Mouse (Mus musculus): ENCODE measurements around the gene Hoxa7. TPM values are rescaled to one million over a fixed set of nuclear protein-coding genes. Genes with fewer than 3 reads are reported as not detected.
A peak's percentile ranks its signal among the peaks of the same experiment; 100 is the strongest.

Gene Hoxa7
- polyA plus RNA-seq, 1 experiment from 2014 or later: not detected

- no peak for ATAC-seq (replicated peaks)
- 2% methylated on average over 16 of the region's 16 CpGs for WGBS
- H3K9me3 ChIP-seq: no peaks in the 10 kb centered on the region
- no peak overlapping the region for H3K9ac ChIP-seq (replicated peaks)
- no peak overlapping the region for H3K4me2 ChIP-seq (replicated peaks)
- no peak overlapping the region for H3K27ac ChIP-seq (replicated peaks)
- H3K36me3 ChIP-seq: no peaks in the 10 kb centered on the region
- H3K4me3 ChIP-seq: no peak overlapping the region
- H3K27me3 ChIP-seq: peaks cover 96% of the 10 kb centered on the region
- H3K4me1 ChIP-seq: peaks cover 6% of the 10 kb centered on the region; the same call in 1 of the 2 replicates
These were observed 52.0 kb downstream of the Hoxa7 start for GRCm38 (mm10) chr6:52169499-52170165.

GRCm38 (mm10) chr6:52168191-52169055 is 53.2 kb downstream of the Hoxa7 start:
- Histone ChIP-seq H3K4me3 (no peak overlapping the region), H3K4me2 (replicated peaks) (no peak overlapping the region), H3K4me1 (peaks cover 6% of the 10 kb centered on the region; the same call in 1 of the 2 replicates), H3K9ac (replicated peaks) (no peak overlapping the region), H3K27ac (replicated peaks) (no peak overlapping the region), H3K9me3 (no peaks in the 10 kb centered on the region), H3K36me3 (no peaks in the 10 kb centered on the region), H3K27me3 (peaks cover 96% of the 10 kb centered on the region)
- ATAC-seq (replicated peaks): no peak
- 1% methylated on average over 42 of the region's 42 CpGs for WGBS

GRCm38 (mm10) chr6:52167736-52168161 is 53.9 kb downstream of the Hoxa7 start:
- H3K27ac ChIP-seq (replicated peaks): no peak overlapping the region
- no peak for ATAC-seq (replicated peaks)
- WGBS: 2% methylated on average over 14 of the region's 14 CpGs
- H3K4me3 ChIP-seq: no peak overlapping the region
- no peak overlapping the region for H3K4me2 ChIP-seq (replicated peaks)
- peaks cover 5% of the 10 kb centered on the region; the same call in 1 of the 2 replicates for H3K4me1 ChIP-seq
- H3K27me3 ChIP-seq: peaks cover 96% of the 10 kb centered on the region
- no peak overlapping the region for H3K9ac ChIP-seq (replicated peaks)
- no peaks in the 10 kb centered on the region for H3K9me3 ChIP-seq
- no peaks in the 10 kb centered on the region for H3K36me3 ChIP-seq

- no peak overlapping the region for H3K9ac ChIP-seq (replicated peaks)
- WGBS: 11% methylated on average over 1 of the region's 1 CpGs
These were observed 54.5 kb downstream of the Hoxa7 start for GRCm38 (mm10) chr6:52167176-52167575.

GRCm38 (mm10) chr6:52166431-52167077 is 55.1 kb downstream of the Hoxa7 start:
- ATAC-seq (replicated peaks): no peak
- peaks cover 95% of the 10 kb centered on the region for H3K27me3 ChIP-seq
- no peak overlapping the region for H3K4me2 ChIP-seq (replicated peaks)
- 2% methylated on average over 4 of the region's 4 CpGs for WGBS
- no peaks in the 10 kb centered on the region for H3K36me3 ChIP-seq
- H3K27ac ChIP-seq (replicated peaks): no peak overlapping the region
- H3K9me3 ChIP-seq: no peaks in the 10 kb centered on the region
- H3K9ac ChIP-seq (replicated peaks): no peak overlapping the region
- H3K4me3 ChIP-seq: no peak overlapping the region
- no peaks in the 10 kb centered on the region for H3K4me1 ChIP-seq

More at GRCm38 (mm10) chr6:52167176-52167575, 54.5 kb downstream of the Hoxa7 start:
- Histone ChIP-seq H3K4me3 (no peak overlapping the region), H3K4me2 (replicated peaks) (no peak overlapping the region), H3K4me1 (no peaks in the 10 kb centered on the region), H3K9me3 (no peaks in the 10 kb centered on the region), H3K27ac (replicated peaks) (no peak overlapping the region), H3K36me3 (no peaks in the 10 kb centered on the region), H3K27me3 (peaks cover 95% of the 10 kb centered on the region)
- no peak for ATAC-seq (replicated peaks)

GRCm38 (mm10) chr6:52165441-52166370 is 55.9 kb downstream of the Hoxa7 start:
- H3K9me3 ChIP-seq: no peaks in the 10 kb centered on the region
- H3K4me3 ChIP-seq: no peak overlapping the region
- whole genome bisulfite sequencing: 1% methylated on average over 28 of the region's 28 CpGs
- peaks cover 93% of the 10 kb centered on the region for H3K27me3 ChIP-seq
- no peak overlapping the region for H3K4me2 ChIP-seq (replicated peaks)
- ATAC-seq (replicated peaks): no peak
- no peak overlapping the region for H3K27ac ChIP-seq (replicated peaks)
- no peaks in the 10 kb centered on the region for H3K4me1 ChIP-seq
- no peak overlapping the region for H3K9ac ChIP-seq (replicated peaks)
- H3K36me3 ChIP-seq: no peaks in the 10 kb centered on the region

- H3K9me3 ChIP-seq: no peaks in the 10 kb centered on the region
- peaks cover 93% of the 10 kb centered on the region for H3K27me3 ChIP-seq
- no peak within 1 kb of the TSS for H3K4me2 ChIP-seq (replicated peaks)
- H3K4me3 ChIP-seq: no peak within 1 kb of the TSS
- under 1% methylated on average over 25 of the region's 25 CpGs for WGBS
- no peaks in the 10 kb centered on the region for H3K4me1 ChIP-seq
- no peak within 1 kb of the TSS for H3K9ac ChIP-seq (replicated peaks)
- no peak within 1 kb of the TSS for H3K27ac ChIP-seq (replicated peaks)
- no peak for ATAC-seq (replicated peaks)
- no peaks in the 10 kb centered on the region for H3K36me3 ChIP-seq
These were observed 56.8 kb downstream of the Hoxa7 start, which contains the start of gene Hoxa2 for GRCm38 (mm10) chr6:52164626-52165440. TSS of gene Hoxa2 (minus strand) at chr6:52164831.

MicroRNA genes within 50 kb of the gene (microRNA counts, 519-probe panel; counts per million panel counts)
- not detected for microRNA mmu-miR-196b

Small RNA genes lying within 50 kb of the gene (microRNA-seq; reads per million reads assigned to microRNA genes)
- 30.1 reads per million, percentile 38 among the genes with 10 or more reads in this experiment for gene Mir196b

Other genes with a start within 250 kb of the Hoxa7 start
- gene Skap2, start 209.3 kb downstream of the Hoxa7 start, polyA plus RNA-seq (2015; fragmentation: Nextera tagmentation; extraction: Ambion mirVana): 5.0 and 7.4 TPM in 2 replicates
- not detected in 2 replicates for gene Hoxa1, start 63.5 kb downstream of the Hoxa7 start, polyA plus RNA-seq (2015; fragmentation: Nextera tagmentation; extraction: Ambion mirVana)
- gene Hoxa2, start 57.0 kb downstream of the Hoxa7 start, polyA plus RNA-seq (2015; fragmentation: Nextera tagmentation; extraction: Ambion mirVana): not detected in 2 replicates
- not detected in 2 replicates for gene 5730596B20Rik, start 44.4 kb downstream of the Hoxa7 start, polyA plus RNA-seq (2015; fragmentation: Nextera tagmentation; extraction: Ambion mirVana)
- not detected in 2 replicates for gene Hoxa4, start 30.1 kb downstream of the Hoxa7 start, polyA plus RNA-seq (2015; fragmentation: Nextera tagmentation; extraction: Ambion mirVana)
- gene Hoxa5, start 17.3 kb downstream of the Hoxa7 start, polyA plus RNA-seq (2015; fragmentation: Nextera tagmentation; extraction: Ambion mirVana): not detected in 2 replicates
- gene Hoxa6, start 13.1 kb downstream of the Hoxa7 start, polyA plus RNA-seq (2015; fragmentation: Nextera tagmentation; extraction: Ambion mirVana): not detected in 2 replicates
- not detected in 2 replicates for gene Hoxa3, start 8.5 kb downstream of the Hoxa7 start, polyA plus RNA-seq (2015; fragmentation: Nextera tagmentation; extraction: Ambion mirVana)
- not detected in 2 replicates for gene Gm28308, start 8.5 kb downstream of the Hoxa7 start, polyA plus RNA-seq (2015; fragmentation: Nextera tagmentation; extraction: Ambion mirVana)
- not detected in 2 replicates for gene Hoxa9, start 9.2 kb upstream of the Hoxa7 start, polyA plus RNA-seq (2015; fragmentation: Nextera tagmentation; extraction: Ambion mirVana)
- gene Hoxa10, start 19.0 kb upstream of the Hoxa7 start, polyA plus RNA-seq (2015; fragmentation: Nextera tagmentation; extraction: Ambion mirVana): not detected in 2 replicates
- gene Hoxa11, start 24.0 kb upstream of the Hoxa7 start, polyA plus RNA-seq (2015; fragmentation: Nextera tagmentation; extraction: Ambion mirVana): not detected in 2 replicates
- not detected in 2 replicates for gene Hoxa13, start 39.0 kb upstream of the Hoxa7 start, polyA plus RNA-seq (2015; fragmentation: Nextera tagmentation; extraction: Ambion mirVana)
- not detected in 2 replicates for gene Evx1, start 91.6 kb upstream of the Hoxa7 start, polyA plus RNA-seq (2015; fragmentation: Nextera tagmentation; extraction: Ambion mirVana)